Mouse (Mus musculus) forebrain, embryonic 14.5 days (tissue): ENCODE measurements at regions not wholly inside any gene's neighbourhood (a gene's known extent, or its start where the extent isn't known, plus 50 kb on each side); places are given as distances from the start of the nearest gene placed in this dataset.

Experiments
- ATAC-seq: fragments of 200-750 bp; cut with Nextera tagmentation; 2 replicates; pipeline ENCODE4 v1.8.0; 2017; ENCODE audit warnings: mild to moderate bottlenecking, moderate library complexity
- DNase-seq: peaks from one replicate; pipeline ENCODE4 v3.0.0-alpha.2; 2015; ENCODE audit warnings: low spot score
- H3K27ac ChIP-seq: fragments of 300-500 bp; sonication (generic); 2 replicates; pipeline ENCODE4 v1.5.1; 2014; ENCODE audit warnings: low read depth, mild to moderate bottlenecking, control low read depth, low read length, moderate library complexity
- H3K27me3 ChIP-seq: fragments of 300-500 bp; sonication (generic); replicated peaks from 2 replicates; pipeline ENCODE4 v1.6.1; 2014; ENCODE audit warnings: low read length, control low read depth, mixed read lengths; ENCODE audit not compliant: control insufficient read depth, insufficient read depth
- H3K36me3 ChIP-seq: fragments of 300-500 bp; sonication (generic); 2 replicates; pipeline ENCODE4 v1.6.1; 2014; ENCODE audit warnings: low read length, control low read depth; ENCODE audit not compliant: control insufficient read depth, insufficient read depth
- H3K4me1 ChIP-seq: fragments of 300-500 bp; sonication (generic); 2 replicates; pipeline ENCODE4 v1.6.1; 2014; ENCODE audit warnings: antibody characterized with exemption, low read length, control low read depth; ENCODE audit not compliant: control insufficient read depth, insufficient read depth
- H3K4me2 ChIP-seq: fragments of 300-500 bp; sonication (generic); 2 replicates; pipeline ENCODE4 v1.6.1; 2014; ENCODE audit warnings: mild to moderate bottlenecking, control low read depth, low read length
- H3K4me3 ChIP-seq: fragments of 300-500 bp; sonication (generic); 2 replicates; pipeline ENCODE4 v1.5.1; 2014; ENCODE audit warnings: low read depth, low read length, control low read depth
- H3K9ac ChIP-seq: fragments of 300-500 bp; sonication (generic); 2 replicates; pipeline ENCODE4 v1.6.1; 2014; ENCODE audit warnings: mild to moderate bottlenecking, low read length, control low read depth, moderate library complexity
- H3K9me3 ChIP-seq: fragments of 300-500 bp; sonication (generic); replicated peaks from 2 replicates; pipeline ENCODE4 v1.6.1; 2016; ENCODE audit warnings: low read length, control low read depth, mixed read lengths; ENCODE audit not compliant: control insufficient read depth
- WGBS: fragments of 180-500 bp; shearing (Covaris S2); extraction: QIAGEN DNeasy Blood & Tissue Kit; methylation state at CpG from one replicate; pipeline ENCODE4 v1.1.7; 2014; 5-methylcytosine and 5-hydroxymethylcytosine counted together

GRCm38 (mm10) chr16:86516144-86516543 lies 614.5 kb upstream of the Adamts5 start:
- H3K27me3 ChIP-seq, result no peaks in the 10 kb centered on the region
- no peaks in the 10 kb centered on the region for H3K9me3 ChIP-seq
- H3K4me1 ChIP-seq, result no peaks in the 10 kb centered on the region
- no peak overlapping the region for H3K9ac ChIP-seq
- no peak overlapping the region for H3K27ac ChIP-seq
- no peaks in the 10 kb centered on the region for H3K36me3 ChIP-seq
- no peak overlapping the region for H3K4me3 ChIP-seq
- ATAC-seq (peak; percentile 88), DNase-seq (peak; percentile 72)
- WGBS, result 17% methylated on average over 3 of the region's 3 CpGs
- no peak overlapping the region for H3K4me2 ChIP-seq

DNA sequence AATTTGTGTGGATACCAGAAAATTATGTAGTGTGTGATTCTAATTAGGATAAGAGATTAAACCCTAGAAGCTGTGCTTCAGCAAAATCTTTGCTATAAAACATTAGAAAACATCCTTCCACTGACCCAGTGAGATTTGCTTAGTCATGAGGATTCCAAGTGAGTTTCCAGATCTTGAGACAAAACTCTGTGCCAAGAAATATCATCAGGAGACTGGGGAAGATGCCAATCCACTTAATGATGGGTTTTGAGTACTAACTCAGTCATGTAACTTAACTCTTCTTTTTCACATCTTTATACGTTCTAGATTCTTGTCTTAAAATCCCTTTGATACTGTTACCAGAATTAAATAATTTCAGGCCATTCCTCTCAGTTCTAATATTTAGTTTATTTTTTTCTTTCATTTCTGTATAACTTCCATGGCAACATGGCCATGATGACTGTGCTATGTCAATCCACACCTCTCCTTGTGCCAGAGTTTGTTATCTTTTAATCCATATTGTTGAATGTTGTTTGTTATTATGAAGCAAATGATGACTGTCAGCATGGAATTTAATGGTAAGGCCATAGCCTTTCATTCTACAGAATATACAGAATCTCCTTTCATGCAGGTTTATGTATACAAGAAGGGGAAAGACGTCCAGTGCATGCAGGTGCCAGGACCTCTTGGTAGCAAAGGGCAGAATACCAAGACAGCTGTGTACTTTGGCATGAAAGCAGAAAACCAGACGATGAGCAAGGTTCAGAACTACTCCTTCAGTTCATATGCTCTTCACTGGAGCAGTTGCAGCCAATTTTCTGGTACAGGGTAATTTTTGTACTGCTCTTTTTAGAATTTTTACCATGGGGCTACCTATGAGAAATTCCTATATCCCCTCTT lies 599.7 kb upstream of the Adamts5 start:
- H3K4me3 ChIP-seq, result no peak overlapping the region
- no peak for DNase-seq
- 77% methylated on average over 3 of the region's 3 CpGs for WGBS

DNA sequence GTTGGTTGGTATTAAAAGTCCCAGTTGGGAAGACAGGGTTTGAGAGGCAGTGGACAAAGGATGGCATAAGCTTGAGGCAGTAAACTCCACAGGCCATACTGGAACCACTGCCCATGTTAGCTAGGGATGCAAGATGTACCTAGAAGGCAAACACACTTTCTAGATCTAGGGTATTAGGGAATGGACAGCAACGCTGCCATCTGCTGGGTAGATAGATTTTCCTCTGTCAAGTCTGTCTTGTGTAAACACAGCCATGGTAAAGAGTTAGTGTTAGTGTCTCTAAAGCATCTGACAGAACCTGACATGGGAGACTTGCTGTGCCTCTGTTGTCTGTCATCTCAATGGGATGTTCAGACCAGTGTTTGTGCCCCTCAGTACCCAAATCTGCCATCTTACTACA lies 573.5 kb upstream of the Adamts5 start:
- H3K27me3 ChIP-seq, result no peaks in the 10 kb centered on the region
- 67% methylated on average over 1 of the region's 1 CpGs for WGBS
- H3K4me2 ChIP-seq, result no peak overlapping the region
- no peaks in the 10 kb centered on the region for H3K36me3 ChIP-seq
- no peak overlapping the region for H3K9ac ChIP-seq
- ATAC-seq (no peak), DNase-seq (no peak)
- no peaks in the 10 kb centered on the region for H3K4me1 ChIP-seq
- H3K9me3 ChIP-seq, result no peaks in the 10 kb centered on the region
- H3K4me3 ChIP-seq, result no peak overlapping the region
- H3K27ac ChIP-seq, result no peak overlapping the region

More for the DNA sequence above, 599.7 kb upstream of the Adamts5 start:
- Histone ChIP-seq H3K4me1 (no peaks in the 10 kb centered on the region), H3K27me3 (no peaks in the 10 kb centered on the region), H3K9ac (no peak overlapping the region), H3K27ac (no peak overlapping the region), H3K9me3 (no peaks in the 10 kb centered on the region), H3K4me2 (no peak overlapping the region), H3K36me3 (no peaks in the 10 kb centered on the region)
- ATAC-seq, result no peak

- ATAC-seq (peak; percentile 67; the same call in 1 of the 2 replicates), DNase-seq (peak; percentile 21)
- Histone ChIP-seq H3K4me3 (no peak overlapping the region), H3K27ac (no peak overlapping the region), H3K4me1 (no peaks in the 10 kb centered on the region), H3K9ac (no peak overlapping the region), H3K27me3 (no peaks in the 10 kb centered on the region), H3K9me3 (no peaks in the 10 kb centered on the region), H3K36me3 (no peaks in the 10 kb centered on the region), H3K4me2 (no peak overlapping the region)
- 59% methylated on average over 4 of the region's 4 CpGs for WGBS
These were observed 571.6 kb upstream of the Adamts5 start for GRCm38 (mm10) chr16:86473059-86473740.

GRCm38 (mm10) chr16:86461073-86461472 lies 559.4 kb upstream of the Adamts5 start:
- WGBS, result 84% methylated on average over 9 of the region's 9 CpGs
- H3K4me2 ChIP-seq, result no peak overlapping the region
- no peaks in the 10 kb centered on the region for H3K9me3 ChIP-seq
- H3K9ac ChIP-seq, result no peak overlapping the region
- H3K36me3 ChIP-seq, result no peaks in the 10 kb centered on the region
- no peak overlapping the region for H3K4me3 ChIP-seq
- H3K4me1 ChIP-seq, result no peaks in the 10 kb centered on the region
- H3K27me3 ChIP-seq, result no peaks in the 10 kb centered on the region
- H3K27ac ChIP-seq, result no peak overlapping the region
- ATAC-seq, result no peak
- DNase-seq, result no peak

DNA sequence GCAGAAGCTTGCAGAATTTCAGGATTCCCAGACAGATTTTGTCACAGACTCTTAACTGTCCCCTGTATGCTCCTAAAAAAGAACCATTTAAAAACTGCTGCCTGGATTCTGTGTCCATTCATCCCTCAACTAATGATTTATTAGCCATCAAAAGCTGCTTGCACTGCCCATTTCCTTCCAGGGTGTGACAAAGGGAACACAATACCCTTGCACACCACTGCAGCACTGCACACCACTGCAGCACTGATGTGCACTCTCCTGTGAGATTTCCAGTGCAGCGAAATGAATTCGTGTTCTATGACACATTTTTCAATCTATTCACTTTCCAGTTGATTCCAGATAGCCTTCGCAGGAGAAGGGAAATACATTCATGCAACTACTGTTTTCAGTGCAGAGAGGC lies 555.0 kb upstream of the Adamts5 start:
- Histone ChIP-seq H3K4me3 (no peak overlapping the region), H3K27ac (no peak overlapping the region), H3K4me2 (no peak overlapping the region), H3K4me1 (no peaks in the 10 kb centered on the region), H3K9ac (no peak overlapping the region), H3K36me3 (no peaks in the 10 kb centered on the region), H3K9me3 (no peaks in the 10 kb centered on the region), H3K27me3 (no peaks in the 10 kb centered on the region)
- DNase-seq (no peak), ATAC-seq (no peak)
- 73% methylated on average over 3 of the region's 3 CpGs for WGBS

GRCm38 (mm10) chr16:86454810-86455209 lies 553.2 kb upstream of the Adamts5 start:
- no peak for DNase-seq
- Histone ChIP-seq H3K9me3 (no peaks in the 10 kb centered on the region), H3K27me3 (no peaks in the 10 kb centered on the region), H3K4me1 (no peaks in the 10 kb centered on the region), H3K9ac (no peak overlapping the region), H3K4me3 (no peak overlapping the region), H3K27ac (no peak overlapping the region), H3K4me2 (no peak overlapping the region), H3K36me3 (no peaks in the 10 kb centered on the region)
- 74% methylated on average over 3 of the region's 3 CpGs for WGBS
- no peak for ATAC-seq

DNA sequence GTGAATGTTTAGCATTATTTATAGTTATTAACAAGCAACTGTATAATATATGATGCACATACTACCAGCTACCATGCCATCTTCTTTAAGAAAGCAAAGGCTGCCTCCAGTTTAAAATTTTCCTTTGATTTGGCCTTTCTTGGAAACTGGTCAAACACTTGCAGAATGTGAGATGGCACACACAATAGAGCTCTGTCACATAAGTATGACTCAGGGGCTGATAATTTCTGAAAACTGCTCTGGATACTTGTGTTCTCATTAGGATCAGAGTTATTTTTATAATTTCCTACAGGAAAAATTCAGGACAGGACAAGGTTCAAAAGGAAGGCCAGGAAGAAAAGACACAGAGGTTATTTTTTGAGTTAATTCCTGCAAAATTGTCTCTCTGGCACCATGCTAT lies 552.4 kb upstream of the Adamts5 start:
- no peak overlapping the region for H3K27ac ChIP-seq
- no peak overlapping the region for H3K9ac ChIP-seq
- H3K4me1 ChIP-seq, result no peaks in the 10 kb centered on the region
- no peaks in the 10 kb centered on the region for H3K9me3 ChIP-seq
- no peak overlapping the region for H3K4me2 ChIP-seq
- ATAC-seq, result no peak
- no peaks in the 10 kb centered on the region for H3K27me3 ChIP-seq
- no peak for DNase-seq
- H3K4me3 ChIP-seq, result no peak overlapping the region
- no peaks in the 10 kb centered on the region for H3K36me3 ChIP-seq
